In the genomic region with DNA sequence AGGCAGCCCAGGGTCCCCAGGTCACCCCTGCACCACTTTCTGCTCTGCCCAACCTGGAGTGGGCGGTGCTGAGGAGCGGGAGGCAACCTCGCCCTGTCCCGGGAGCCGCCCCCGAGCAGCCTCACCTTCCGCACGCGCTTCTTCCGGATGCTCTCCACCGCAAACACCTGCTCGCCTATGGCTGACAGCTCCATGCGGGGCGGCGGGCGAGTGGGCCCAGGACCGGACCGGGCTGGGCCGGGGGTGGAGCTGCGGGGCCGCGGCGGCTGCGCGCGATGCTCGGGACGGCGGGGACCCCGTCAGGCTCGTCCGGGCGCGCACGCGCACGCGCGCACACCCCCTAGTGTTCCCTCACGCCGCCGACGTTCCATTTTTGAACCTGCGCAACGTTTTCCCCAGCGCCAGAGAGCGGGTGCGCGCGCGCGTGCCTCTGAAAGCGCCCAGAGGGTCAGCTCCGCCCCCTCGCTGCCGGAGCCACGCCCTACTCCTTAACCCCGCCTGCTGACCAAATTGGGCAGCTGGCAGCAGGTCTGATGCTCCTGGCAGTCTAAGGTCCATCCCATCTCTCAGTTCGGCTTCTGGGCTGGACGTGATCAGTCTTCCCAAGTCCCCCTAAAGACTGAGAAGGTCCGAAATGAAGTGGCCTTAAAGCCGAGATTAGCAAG, we compare ENCODE assay signal across 8 mouse cellular contexts. TPM values are rescaled to one million over a fixed set of nuclear protein-coding genes. Genes with fewer than 3 reads are reported as not detected.
A peak's percentile ranks its signal among the peaks of the same experiment; 100 is the strongest.
DNase-seq lines count a peak whose midpoint lies in the region; ATAC-seq lines count a peak whose summit lies in the region.

No protein-coding gene starts in this region.

- peaks cover 13% of the 10 kb centered on the region for H3K4me1 ChIP-seq in hindbrain, embryonic 16.5 days (ENCODE audit: control insufficient read depth, insufficient read depth, low read depth, low read length)

- peak overlapping the region; percentile 79 for H3K9ac ChIP-seq in hindbrain, embryonic 16.5 days (ENCODE audit: low read depth, low read length)

- DNase-seq in R1 (ENCODE audit: low read depth, low spot score): peak; percentile 93
- peak; percentile 91 to 93 for DNase-seq in cerebellum, postnatal 36 days
- DNase-seq in frontal cortex, postnatal 36 days (ENCODE audit: low spot score in 2 of 2): peak; percentile 88 to 92
- peak; percentile 92 to 94 for DNase-seq in left cerebral cortex, adult 18-20 months (ENCODE audit: low spot score in 2 of 2)
- peak; percentile 93 for DNase-seq in lung, postnatal 4 days
- DNase-seq in retina, postnatal 1 day: peak; percentile 93
- peak; percentile 97 for DNase-seq in thymus, postnatal 4 days

- ATAC-seq in hindbrain, embryonic 16.5 days: peak; percentile 67

- H3K36me3 ChIP-seq in hindbrain, embryonic 16.5 days (ENCODE audit: control insufficient read depth, insufficient read depth, low read length): no peaks in the 10 kb centered on the region

- H3K4me3 ChIP-seq in hindbrain, embryonic 16.5 days (ENCODE audit: low read length): peak overlapping the region; percentile 72

- H3K27me3 ChIP-seq in hindbrain, embryonic 16.5 days (replicated peaks; ENCODE audit: control insufficient read depth, insufficient read depth, low read length): 0 out of 2 replicates have a peak, but pooled peaks cover 2% of the 10 kb centered on the region

- peak overlapping the region; percentile 89 for H3K4me2 ChIP-seq in hindbrain, embryonic 16.5 days (ENCODE audit: low read length)

- H3K9me3 ChIP-seq in hindbrain, embryonic 16.5 days (ENCODE audit: control insufficient read depth, low read length): no peaks in the 10 kb centered on the region

- under 1% methylated on average over 57 of the region's 62 CpGs for WGBS in hindbrain, embryonic 16.5 days

- no peak overlapping the region for H3K27ac ChIP-seq in hindbrain, embryonic 16.5 days (ENCODE audit: low read depth, low read length)

RNA-seq across cellular contexts. Expression of a gene that starts 38.5 kb away (rescaled TPM):
- polyA plus RNA-seq in hindbrain, embryonic 16.5 days (2015; fragmentation: Nextera tagmentation; extraction: Ambion mirVana): 4.7 and 5.2 TPM in 2 replicates
- total RNA-seq in left cerebral cortex, adult 18-20 months (2021): 10 to 100 TPM; 59.6 to 61.7 TPM

RNA-seq across cellular contexts. Expression of a gene that starts 41.0 kb away (rescaled TPM):
- 4.5 and 5.1 TPM in 2 replicates for polyA plus RNA-seq in hindbrain, embryonic 16.5 days (2015; fragmentation: Nextera tagmentation; extraction: Ambion mirVana)
- total RNA-seq in left cerebral cortex, adult 18-20 months (2021): 1 to 10 TPM; 4.3 to 5.0 TPM
